Mouse (Mus musculus) cerebellum, postnatal 4 days (tissue): ENCODE measurements at regions not wholly inside any gene's neighbourhood (a gene's known extent, or its start where the extent isn't known, plus 50 kb on each side); places are given as distances from the start of the nearest gene placed in this dataset.

Experiments used
- DNase-seq, 2 experiments: peaks; one replicate each; pipeline ENCODE4 v3.0.0; 2022; ENCODE audit warnings: low spot score in 2 of 2, mixed read lengths in 1 of 2

GRCm38 (mm10) chr13:51930301-51930747 lies 83.8 kb downstream of the Gadd45g start:
- peak in 1 of 2 experiments; percentile 51 for DNase-seq

- DNase-seq = no peak
These were observed 84.5 kb downstream of the Gadd45g start for GRCm38 (mm10) chr13:51930931-51931330.

GRCm38 (mm10) chr13:51935827-51936226 lies 89.3 kb downstream of the Gadd45g start:
- DNase-seq = no peak

DNA sequence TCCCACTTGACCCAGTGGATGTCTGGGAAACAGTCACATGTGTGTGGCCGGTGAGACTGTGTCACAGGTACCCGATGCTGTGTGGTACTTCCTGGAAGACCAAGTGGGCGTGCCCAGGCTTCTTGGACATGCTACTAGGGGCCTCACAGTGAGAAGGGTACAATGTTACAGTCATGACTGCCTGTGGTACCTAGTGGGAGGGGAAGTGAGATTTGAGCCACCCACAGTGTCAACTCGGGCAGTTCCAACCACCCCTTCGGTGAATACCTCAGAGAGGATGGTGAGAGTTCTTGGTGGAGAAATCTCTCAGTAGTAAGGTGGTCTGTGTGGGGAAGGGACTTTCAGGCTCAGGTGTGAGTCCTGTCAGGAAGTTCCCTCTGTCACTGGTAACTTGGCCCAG lies 90.0 kb downstream of the Gadd45g start:
- no peak for DNase-seq

GRCm38 (mm10) chr13:51937898-51938297 lies 91.4 kb downstream of the Gadd45g start:
- DNase-seq = no peak

- DNase-seq = no peak
These were observed 92.8 kb downstream of the Gadd45g start for GRCm38 (mm10) chr13:51939262-51939661.

GRCm38 (mm10) chr13:51939715-51940114 lies 93.2 kb downstream of the Gadd45g start:
- no peak for DNase-seq

DNA sequence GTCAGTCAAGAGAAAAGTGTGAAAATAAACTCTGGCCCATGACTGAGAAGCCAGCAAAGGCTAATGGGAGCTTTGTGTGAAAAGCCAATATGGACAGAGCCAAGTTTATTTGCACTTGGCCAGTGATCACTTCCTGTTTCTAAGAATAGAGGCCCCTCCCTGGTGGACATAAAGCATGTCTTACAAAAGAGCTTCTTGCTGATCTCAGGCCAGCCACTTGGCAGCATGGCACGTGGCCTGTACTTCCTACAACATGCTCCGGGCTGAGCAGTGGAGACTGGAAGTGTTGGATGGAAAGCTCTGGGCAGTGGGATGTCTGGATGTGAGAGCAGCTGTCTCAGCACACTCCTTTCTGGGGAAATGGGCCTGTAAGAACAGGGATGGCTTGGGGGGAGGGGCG lies 99.7 kb downstream of the Gadd45g start:
- DNase-seq = peak in 1 of 2 experiments; percentile 22

GRCm38 (mm10) chr13:51948896-51949295 lies 102.4 kb downstream of the Gadd45g start:
- DNase-seq = peak in 1 of 2 experiments; percentile 18

DNA sequence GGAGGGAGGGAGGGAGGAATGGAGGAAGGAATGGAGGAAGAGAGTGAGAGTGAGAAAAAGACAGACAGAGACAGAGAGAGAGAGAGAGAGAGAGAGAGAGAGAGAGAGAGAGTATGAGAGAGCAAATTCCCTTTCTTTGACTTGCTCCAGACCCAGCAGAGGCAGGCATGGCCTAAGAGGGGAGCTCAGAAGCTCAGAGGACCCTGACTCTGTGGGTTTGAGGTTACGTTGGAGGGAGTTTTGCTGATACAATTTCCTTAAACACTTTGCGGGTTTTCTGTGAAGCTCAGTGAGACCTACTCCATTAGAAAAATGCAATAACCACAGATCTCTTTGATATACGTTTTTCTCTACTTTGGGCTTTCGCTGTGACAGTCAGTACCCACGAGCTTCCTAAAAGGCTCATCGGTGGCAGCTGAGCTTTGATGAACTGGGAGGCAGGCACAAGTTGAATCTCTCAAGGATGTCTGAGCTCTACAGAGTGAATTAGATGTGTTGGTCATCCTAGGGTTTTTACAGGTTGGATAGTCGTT lies 105.1 kb downstream of the Gadd45g start:
- no peak for DNase-seq

GRCm38 (mm10) chr13:51953084-51953483 lies 106.6 kb downstream of the Gadd45g start:
- no peak for DNase-seq

DNA sequence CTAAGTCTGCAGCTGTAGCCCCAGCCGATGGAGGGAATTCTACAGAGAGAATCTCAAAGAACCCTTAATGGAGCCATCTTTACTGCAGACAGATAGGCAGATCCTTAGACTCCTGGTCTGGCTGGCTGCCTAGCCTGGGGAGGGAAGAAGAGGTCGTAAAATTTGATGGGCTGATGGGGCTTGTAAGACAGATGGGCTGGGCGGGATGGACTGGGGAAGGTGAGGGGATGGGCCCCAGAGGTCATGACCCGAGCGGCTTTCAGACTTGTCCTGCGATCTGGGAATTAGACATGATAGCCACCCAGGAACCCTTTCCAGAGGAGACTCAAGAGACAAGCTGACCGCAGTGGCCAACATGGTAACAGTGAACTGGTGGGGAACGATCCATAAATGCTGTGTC lies 107.1 kb downstream of the Gadd45g start:
- DNase-seq = no peak

DNA sequence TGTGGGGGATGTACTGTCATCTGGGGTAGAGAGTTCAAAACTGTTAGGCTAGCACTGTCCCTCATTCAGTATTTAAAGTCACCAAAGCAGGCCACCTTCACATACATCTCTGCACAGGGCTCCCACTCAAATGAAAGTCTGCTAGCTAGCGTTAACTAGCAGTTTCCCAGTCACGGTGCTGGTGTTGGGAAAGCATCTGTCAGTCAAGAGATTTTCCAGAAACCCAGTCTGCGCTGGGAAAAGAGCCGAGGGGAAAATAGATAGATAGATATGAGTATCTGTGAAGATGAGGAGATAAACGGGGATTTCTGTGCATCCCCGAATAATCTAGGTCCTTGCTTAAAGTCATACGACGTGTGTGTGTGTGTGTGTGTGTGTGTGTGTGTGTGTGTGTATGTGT lies 110.6 kb downstream of the Gadd45g start:
- DNase-seq = no peak

DNA sequence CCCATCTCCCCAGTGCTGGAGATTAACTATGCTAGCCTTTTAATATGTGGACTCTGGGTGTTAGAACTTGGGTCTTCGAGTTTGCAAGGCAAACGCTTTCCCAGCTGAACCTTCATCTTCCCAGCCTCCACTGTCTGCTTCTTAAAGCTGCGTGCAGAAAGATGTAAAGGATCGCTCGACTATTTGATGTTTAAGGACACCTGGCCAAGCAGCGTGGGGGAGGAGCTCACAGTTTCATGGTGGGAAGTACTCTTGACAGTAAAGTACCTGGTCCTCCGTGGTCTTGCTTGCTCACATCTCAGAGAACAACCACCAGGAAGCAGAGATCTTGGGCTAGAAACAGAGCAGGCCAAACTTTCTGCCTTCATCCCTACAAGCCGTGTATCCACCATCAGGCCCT lies 113.1 kb downstream of the Gadd45g start:
- no peak for DNase-seq

GRCm38 (mm10) chr13:51960262-51960661 lies 113.8 kb downstream of the Gadd45g start:
- DNase-seq = no peak

DNA sequence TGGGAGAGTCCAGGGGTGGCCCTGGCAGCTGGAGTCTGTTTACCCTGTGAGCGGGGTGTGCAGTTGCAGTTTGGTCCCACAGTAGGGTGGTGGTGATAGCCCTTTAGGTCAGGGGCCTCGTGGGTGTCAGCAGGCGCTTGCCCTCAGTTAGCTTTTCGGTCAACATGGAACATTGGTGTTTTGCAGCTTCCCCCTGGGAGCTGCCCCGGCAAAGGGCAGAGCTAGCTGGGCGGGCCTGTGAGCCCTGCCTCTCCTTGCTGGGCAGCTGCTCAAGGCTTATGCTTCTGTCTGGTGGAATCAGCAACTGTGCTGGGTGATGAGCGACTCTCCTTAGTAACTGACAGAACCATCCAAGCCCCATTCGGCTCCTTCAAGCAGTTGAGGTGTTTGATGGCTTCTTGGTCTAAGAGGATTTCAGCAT lies 115.7 kb downstream of the Gadd45g start:
- DNase-seq = no peak

- no peak for DNase-seq
These were observed 116.2 kb downstream of the Gadd45g start for GRCm38 (mm10) chr13:51962676-51963075.

DNA sequence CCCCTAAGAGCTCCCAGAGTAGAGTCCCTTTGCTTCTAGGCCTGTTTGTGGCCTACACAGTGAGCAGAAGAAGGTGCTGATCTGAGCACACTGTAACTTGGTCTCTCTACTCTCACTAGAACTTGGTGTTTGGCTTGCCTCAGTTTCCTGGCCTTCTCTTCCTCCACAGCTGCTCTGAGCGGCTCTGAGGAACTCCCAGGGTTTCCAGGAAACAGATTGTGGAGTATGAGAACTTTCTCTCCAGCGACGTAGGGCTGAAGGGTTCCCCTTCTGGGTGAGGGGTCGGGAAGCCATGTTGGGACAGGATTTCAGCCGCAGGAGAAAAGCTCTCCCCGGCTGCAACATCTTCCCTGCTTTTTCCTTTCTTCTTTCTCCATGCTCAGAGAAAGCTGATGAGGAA lies 117.5 kb downstream of the Gadd45g start:
- DNase-seq = no peak

DNA sequence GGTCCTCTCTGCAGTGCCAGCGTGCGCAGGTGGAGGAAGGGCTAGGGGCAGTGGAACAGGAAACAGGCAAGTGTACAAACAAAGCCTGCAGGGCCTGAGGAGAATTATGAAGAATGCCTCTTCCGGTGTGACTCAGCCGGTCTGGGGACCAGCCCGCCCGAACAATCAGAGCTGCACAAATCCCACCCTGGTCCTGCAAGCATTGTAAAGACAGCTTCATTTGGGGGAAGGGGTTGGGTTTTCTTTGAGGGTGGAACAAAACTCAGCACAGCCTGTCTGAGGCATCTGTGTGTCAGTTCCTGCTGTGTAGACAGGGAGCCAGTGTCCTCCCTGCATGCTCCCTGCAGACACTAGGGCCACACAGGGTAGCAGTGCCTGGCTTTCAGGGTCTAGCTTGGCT lies 117.9 kb downstream of the Gadd45g start:
- DNase-seq = no peak

DNA sequence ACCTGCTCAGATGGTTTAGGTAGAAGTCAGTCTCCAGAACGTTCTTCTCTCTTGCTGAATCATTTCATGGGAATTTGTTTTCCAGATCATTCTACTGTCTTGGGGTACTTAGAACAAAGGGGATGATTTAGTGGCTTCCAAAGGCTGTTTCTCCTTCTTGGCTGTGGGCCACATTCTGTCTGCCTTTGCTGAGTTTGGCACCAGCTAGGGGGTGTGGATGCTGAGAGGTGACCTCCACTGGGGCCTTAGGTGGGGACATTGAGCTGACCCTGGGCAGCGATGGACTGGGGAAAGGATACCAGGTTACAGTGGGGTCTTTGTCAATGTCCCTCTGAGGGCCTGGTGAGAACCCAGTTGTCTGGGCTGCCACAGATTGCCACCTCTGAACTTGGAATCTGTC lies 118.4 kb downstream of the Gadd45g start:
- DNase-seq = no peak

DNA sequence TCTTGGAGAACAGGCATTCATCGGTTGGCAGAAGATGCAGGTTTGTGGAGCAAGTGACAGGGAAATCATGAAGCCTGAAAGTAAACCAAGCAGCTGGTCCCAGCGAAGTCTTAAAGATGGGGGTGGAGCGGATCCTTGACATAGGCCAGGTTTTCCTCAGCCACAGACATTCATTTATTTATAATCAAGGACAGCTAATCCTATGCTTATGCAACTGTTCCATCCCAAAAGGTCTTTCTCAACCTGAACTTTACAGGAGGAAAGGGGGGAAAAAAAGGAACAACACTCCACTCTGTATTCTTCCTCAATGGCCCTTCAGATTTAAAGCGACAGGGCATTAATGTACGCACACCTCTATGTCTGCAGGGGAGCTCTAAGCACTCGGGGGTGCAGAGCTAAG lies 121.6 kb downstream of the Gadd45g start:
- DNase-seq = no peak

DNA sequence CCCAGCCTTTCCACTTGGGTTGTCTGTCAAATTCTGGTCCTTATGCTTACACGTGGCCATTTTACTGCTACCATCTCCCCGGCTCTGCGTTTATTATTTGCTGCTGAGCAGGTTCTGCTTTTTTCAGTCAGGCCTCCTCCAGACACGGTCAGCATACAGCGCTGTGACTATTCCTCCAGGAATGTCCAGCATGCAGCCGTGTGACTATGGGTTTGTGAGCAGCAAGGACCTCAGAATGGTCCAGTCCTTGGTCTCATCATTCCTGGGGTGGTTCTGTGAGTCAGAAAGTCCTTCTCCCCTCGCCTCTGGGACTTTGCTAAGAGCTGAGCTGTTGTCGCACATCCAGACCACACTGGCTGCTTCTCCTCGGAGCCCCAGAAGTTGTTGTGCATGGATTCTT lies 122.3 kb downstream of the Gadd45g start:
- no peak for DNase-seq

DNA sequence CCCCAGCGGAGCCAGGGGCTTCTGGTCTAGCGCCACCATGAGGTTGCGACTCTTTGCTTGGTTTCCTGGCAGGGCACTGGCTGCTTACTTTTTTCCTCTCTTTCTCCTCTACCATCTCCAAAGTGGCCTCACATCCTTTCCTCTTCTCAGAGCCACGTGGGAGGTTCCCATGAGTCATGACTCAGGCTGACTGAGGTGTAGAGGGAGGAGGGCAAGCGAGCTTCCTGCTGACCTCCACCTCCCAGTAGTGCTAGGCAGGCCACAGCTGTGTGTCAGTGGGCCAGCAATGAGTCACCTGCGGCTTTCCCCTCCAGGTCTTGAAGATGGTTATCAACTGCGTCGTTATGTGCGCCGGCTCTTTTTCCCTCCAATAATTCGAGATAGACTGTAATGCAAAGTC lies 123.6 kb downstream of the Gadd45g start:
- no peak for DNase-seq

GRCm38 (mm10) chr13:51972656-51973310 lies 126.3 kb downstream of the Gadd45g start:
- DNase-seq = no peak
